Mouse (Mus musculus) stomach, postnatal 0 days (tissue): ENCODE measurements at regions not wholly inside any gene's neighbourhood (a gene's known extent, or its start where the extent isn't known, plus 50 kb on each side); places are given as distances from the start of the nearest gene placed in this dataset.

ENCODE experiments used
- ATAC-seq: fragments of 200-750 bp; cut with Nextera tagmentation; 2 replicates; pipeline ENCODE4 v1.8.0; 2017; ENCODE audit not compliant: low FRiP score, low TSS enrichment
- DNase-seq: peaks from one replicate; pipeline ENCODE4 v3.0.0-alpha.2; 2016; ENCODE audit warnings: low spot score
- H3K27ac ChIP-seq: fragments of 300-500 bp; sonication (generic); replicated peaks from 2 replicates; pipeline ENCODE4 v1.5.1; 2014; ENCODE audit warnings: mild to moderate bottlenecking, control low read depth
- H3K27me3 ChIP-seq: fragments of 300-500 bp; sonication (generic); 2 replicates; pipeline ENCODE4 v1.6.1; 2014; ENCODE audit warnings: low read length; ENCODE audit not compliant: control insufficient read depth, insufficient read depth
- H3K36me3 ChIP-seq: fragments of 300-500 bp; sonication (generic); 2 replicates; pipeline ENCODE4 v1.6.1; 2014; ENCODE audit warnings: low read length, mixed read lengths; ENCODE audit not compliant: control insufficient read depth, insufficient read depth
- H3K4me1 ChIP-seq: fragments of 300-500 bp; sonication (generic); replicated peaks from 2 replicates; pipeline ENCODE4 v1.6.1; 2014; ENCODE audit warnings: antibody characterized with exemption; ENCODE audit not compliant: control insufficient read depth, insufficient read depth
- H3K4me2 ChIP-seq: fragments of 300-500 bp; sonication (generic); replicated peaks from 2 replicates; pipeline ENCODE4 v1.6.1; 2014; ENCODE audit warnings: low read depth, mild to moderate bottlenecking, control low read depth, moderate library complexity
- H3K4me3 ChIP-seq: fragments of 300-500 bp; sonication (generic); 2 replicates; pipeline ENCODE4 v1.5.1; 2014; ENCODE audit warnings: low read depth, low read length, control low read depth
- H3K9ac ChIP-seq: fragments of 300-500 bp; sonication (generic); 2 replicates; pipeline ENCODE4 v1.6.1; 2014; ENCODE audit warnings: mild to moderate bottlenecking, low read length, control low read depth, mixed read lengths
- H3K9me3 ChIP-seq: fragments of 300-500 bp; sonication (generic); 2 replicates; pipeline ENCODE4 v1.6.1; 2016; ENCODE audit warnings: low read length; ENCODE audit not compliant: control insufficient read depth
- CTCF ChIP-seq: IDR thresholded peaks from 2 replicates; pipeline ENCODE4 v1.5.1; 2016; ENCODE audit warnings: antibody characterized with exemption, low read depth, mild to moderate bottlenecking, moderate library complexity
- EP300 ChIP-seq: optimal IDR thresholded peaks from 2 replicates; pipeline ENCODE3; 2016; ENCODE audit warnings: antibody characterized with exemption
- WGBS: fragments of 180-500 bp; shearing (Covaris S2); extraction: QIAGEN DNeasy Blood & Tissue Kit; methylation state at CpG from one replicate; pipeline ENCODE4 v1.1.7; 2014; 5-methylcytosine and 5-hydroxymethylcytosine counted together

DNA sequence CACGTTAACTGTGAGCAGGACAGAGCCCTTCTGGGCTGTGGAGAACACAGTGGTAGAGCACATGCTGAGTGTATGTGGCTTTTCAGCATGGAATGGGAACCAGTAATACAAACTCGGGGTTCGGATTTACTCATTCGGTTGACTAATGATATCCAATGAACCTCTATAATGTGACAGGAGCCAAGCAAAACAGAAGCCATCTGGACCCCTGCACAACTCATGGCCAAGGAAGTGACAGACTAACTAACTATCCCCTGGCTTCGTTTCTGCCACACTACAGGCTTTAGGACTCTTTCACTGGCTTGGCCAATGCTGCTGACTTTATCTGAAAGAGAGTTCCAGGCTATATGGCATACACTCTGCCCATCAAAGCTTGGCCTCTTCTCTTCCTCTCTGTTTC lies 64.3 kb upstream of the F13a1 start:
- Histone ChIP-seq H3K4me3 (no peak overlapping the region), H3K9ac (no peak overlapping the region), H3K27me3 (no peaks in the 10 kb centered on the region), H3K4me2 (no peak overlapping the region), H3K9me3 (no peaks in the 10 kb centered on the region), H3K36me3 (no peaks in the 10 kb centered on the region), H3K27ac (no peak overlapping the region), H3K4me1 (no peaks in the 10 kb centered on the region)
- DNase-seq (no peak), ATAC-seq (no peak)
- WGBS = 64% methylated on average over 5 of the region's 5 CpGs
- TF ChIP-seq CTCF (no peak), EP300 (no peak)

DNA sequence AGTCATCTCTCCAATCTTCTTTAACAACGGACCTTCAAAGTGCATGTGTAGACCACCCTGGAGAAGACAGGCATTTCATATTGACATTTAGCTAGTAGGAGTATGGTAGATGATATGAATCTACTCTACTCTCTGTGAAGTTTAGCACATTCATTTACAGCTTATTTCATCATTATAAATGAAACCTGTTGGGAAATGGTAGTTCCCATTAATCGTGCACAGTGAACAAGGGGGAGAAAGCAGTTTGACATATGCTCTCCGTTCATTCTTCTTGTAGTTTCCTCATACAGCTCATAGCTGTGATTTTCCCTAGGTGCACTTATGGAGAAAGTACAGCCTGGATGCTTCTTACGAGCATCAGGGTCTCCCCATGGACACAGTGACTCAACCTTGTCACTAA lies 61.7 kb upstream of the F13a1 start:
- DNase-seq (no peak), ATAC-seq (no peak)
- 80% methylated on average over 4 of the region's 4 CpGs for WGBS
- no peaks in the 10 kb centered on the region for H3K27me3 ChIP-seq
- no peaks in the 10 kb centered on the region for H3K4me1 ChIP-seq
- no peak for TF ChIP-seq CTCF
- TF ChIP-seq EP300 = no peak
- H3K9ac ChIP-seq = no peak overlapping the region
- H3K4me2 ChIP-seq = no peak overlapping the region
- H3K4me3 ChIP-seq = no peak overlapping the region
- H3K9me3 ChIP-seq = no peaks in the 10 kb centered on the region
- no peaks in the 10 kb centered on the region for H3K36me3 ChIP-seq
- no peak overlapping the region for H3K27ac ChIP-seq

DNA sequence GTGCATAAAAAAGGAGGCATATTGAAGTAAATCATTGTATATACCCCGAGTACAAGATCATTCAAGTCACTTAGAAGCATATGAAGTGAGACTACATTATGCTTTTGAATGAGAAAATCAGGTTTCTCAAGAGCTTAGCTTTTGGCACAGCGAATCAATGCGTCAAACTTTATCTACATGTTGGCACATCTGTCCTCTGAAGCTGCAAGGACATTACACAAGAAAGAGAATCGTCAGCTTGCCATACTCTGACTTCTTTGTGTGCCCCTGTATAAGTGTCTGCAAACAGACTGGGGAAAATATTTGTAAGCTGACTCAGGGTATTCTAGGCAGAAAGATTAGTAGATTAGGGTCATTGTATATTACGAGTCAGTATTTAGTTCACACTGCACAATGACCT lies 57.7 kb upstream of the F13a1 start:
- Histone ChIP-seq H3K4me2 (no peak overlapping the region), H3K36me3 (no peaks in the 10 kb centered on the region), H3K9ac (no peak overlapping the region), H3K27me3 (no peaks in the 10 kb centered on the region), H3K9me3 (no peaks in the 10 kb centered on the region), H3K4me1 (no peaks in the 10 kb centered on the region), H3K4me3 (no peak overlapping the region), H3K27ac (no peak overlapping the region)
- 55% methylated on average over 5 of the region's 5 CpGs for WGBS
- TF ChIP-seq CTCF (no peak), EP300 (no peak)
- DNase-seq = no peak
- no peak for ATAC-seq

GRCm38 (mm10) chr13:37106009-37106408 lies 56.0 kb upstream of the F13a1 start:
- Histone ChIP-seq H3K9ac (no peak overlapping the region), H3K4me2 (no peak overlapping the region), H3K4me1 (no peaks in the 10 kb centered on the region), H3K4me3 (no peak overlapping the region), H3K27ac (no peak overlapping the region), H3K36me3 (no peaks in the 10 kb centered on the region), H3K9me3 (no peaks in the 10 kb centered on the region), H3K27me3 (no peaks in the 10 kb centered on the region)
- TF ChIP-seq EP300 (no peak), CTCF (no peak)
- 83% methylated on average over 5 of the region's 5 CpGs for WGBS
- ATAC-seq = no peak
- DNase-seq = no peak

- 65% methylated on average over 9 of the region's 9 CpGs for WGBS
- DNase-seq = no peak
- Histone ChIP-seq H3K36me3 (no peaks in the 10 kb centered on the region), H3K4me3 (no peak overlapping the region), H3K9me3 (no peaks in the 10 kb centered on the region), H3K4me1 (no peaks in the 10 kb centered on the region), H3K4me2 (no peak overlapping the region), H3K9ac (no peak overlapping the region), H3K27me3 (no peaks in the 10 kb centered on the region), H3K27ac (no peak overlapping the region)
- TF ChIP-seq EP300 (no peak), CTCF (no peak)
- ATAC-seq = no peak
Observed at GRCm38 (mm10) chr13:37104410-37105294, 54.6 kb upstream of the F13a1 start.

GRCm38 (mm10) chr13:37103741-37104296 lies 53.8 kb upstream of the F13a1 start:
- H3K4me1 ChIP-seq = no peaks in the 10 kb centered on the region
- DNase-seq (no peak), ATAC-seq (no peak)
- no peak overlapping the region for H3K9ac ChIP-seq
- no peak overlapping the region for H3K4me3 ChIP-seq
- H3K4me2 ChIP-seq = no peak overlapping the region
- TF ChIP-seq EP300 (no peak), CTCF (no peak)
- no peaks in the 10 kb centered on the region for H3K36me3 ChIP-seq
- no peaks in the 10 kb centered on the region for H3K9me3 ChIP-seq
- WGBS = 61% methylated on average over 6 of the region's 6 CpGs
- no peaks in the 10 kb centered on the region for H3K27me3 ChIP-seq
- H3K27ac ChIP-seq = no peak overlapping the region
